Mouse (Mus musculus): ENCODE results near the gene Tlk2. TPM values are rescaled to one million over a fixed set of nuclear protein-coding genes. Genes with fewer than 3 reads are reported as not detected.

Tlk2 gene
- total RNA-seq, 2 experiments from 2014 or later = 50.9 to 51.9 TPM

- no peak for DNase-seq
Observed at GRCm38 (mm10) chr11:105313633-105314014, 135.0 kb downstream of the Tlk2 start.

- DNase-seq = peak in 1 of 2 experiments; percentile 53
Observed at GRCm38 (mm10) chr11:105315296-105315695, 136.7 kb downstream of the Tlk2 start.

- no peak for DNase-seq
Observed at GRCm38 (mm10) chr11:105316121-105316520, 137.5 kb downstream of the Tlk2 start.

GRCm38 (mm10) chr11:105317769-105318168 is 139.2 kb downstream of the Tlk2 start:
- DNase-seq = no peak

- DNase-seq = no peak
Observed at GRCm38 (mm10) chr11:105321090-105321489, 142.5 kb downstream of the Tlk2 start.

GRCm38 (mm10) chr11:105323530-105323929 is 144.9 kb downstream of the Tlk2 start:
- no peak for DNase-seq

- DNase-seq = no peak
Observed at GRCm38 (mm10) chr11:105327101-105327500, 148.5 kb downstream of the Tlk2 start.

- no peak for DNase-seq
Observed at GRCm38 (mm10) chr11:105329962-105330361, 151.4 kb downstream of the Tlk2 start.

GRCm38 (mm10) chr11:105331129-105331528 is 152.5 kb downstream of the Tlk2 start:
- DNase-seq = no peak

- DNase-seq = peak; percentile 82
Observed at GRCm38 (mm10) chr11:105331732-105332131, 153.1 kb downstream of the Tlk2 start.

GRCm38 (mm10) chr11:105332468-105332867 is 153.9 kb downstream of the Tlk2 start:
- DNase-seq = peak; percentile 50 to 55

Other genes with a start within 250 kb of the Tlk2 start
- under 1 TPM in 1 of 2 experiments, not detected in 1; 0.40 TPM for gene Efcab3, start 115.2 kb upstream of the Tlk2 start, total RNA-seq (2021)
- gene Mettl2, start 52.4 kb upstream of the Tlk2 start, total RNA-seq (2021) = 10 to 100 TPM; 23.1 to 24.2 TPM
- gene Gm10842, start 31.9 kb upstream of the Tlk2 start, total RNA-seq (2021) = not detected
- 10 to 100 TPM; 24.7 to 28.3 TPM for gene Mrc2, start 113.8 kb downstream of the Tlk2 start, total RNA-seq (2021)

All from adrenal gland, postnatal 36 days (tissue).